Mouse (Mus musculus): Measurements from ENCODE around the gene Dlg1. TPM values are rescaled to one million over a fixed set of nuclear protein-coding genes. Genes with fewer than 3 reads are reported as not detected.

The Dlg1 gene
- polyA plus RNA-seq, 1 experiment from 2014 or later, result 14.4 TPM

GRCm38 (mm10) chr16:31873721-31874120, 210.5 kb downstream of the Dlg1 start:
- no peak overlapping the region for H3K27ac ChIP-seq (replicated peaks)
- no peak overlapping the region for H3K4me3 ChIP-seq
- H3K36me3 ChIP-seq, result peaks cover 3% of the 10 kb centered on the region; the same call in 1 of the 2 replicates
- no peaks in the 10 kb centered on the region for H3K27me3 ChIP-seq
- no peaks in the 10 kb centered on the region for H3K9me3 ChIP-seq
- ATAC-seq (ENCODE audit: low FRiP score, low read depth), result no peak
- no peak overlapping the region for H3K4me2 ChIP-seq
- no peak overlapping the region for H3K9ac ChIP-seq
- 90% methylated on average over 8 of the region's 8 CpGs for WGBS
- H3K4me1 ChIP-seq (replicated peaks), result no peaks in the 10 kb centered on the region; the same call in 1 of the 2 replicates

GRCm38 (mm10) chr16:31875391-31875790, 212.1 kb downstream of the Dlg1 start:
- no peak for ATAC-seq (ENCODE audit: low FRiP score, low read depth)
- H3K9ac ChIP-seq, result no peak overlapping the region
- peaks cover 3% of the 10 kb centered on the region; the same call in 1 of the 2 replicates for H3K36me3 ChIP-seq
- H3K4me1 ChIP-seq (replicated peaks), result no peaks in the 10 kb centered on the region; the same call in 1 of the 2 replicates
- WGBS, result 97% methylated on average over 4 of the region's 4 CpGs
- H3K27me3 ChIP-seq, result no peaks in the 10 kb centered on the region
- no peak overlapping the region for H3K4me2 ChIP-seq
- H3K9me3 ChIP-seq, result no peaks in the 10 kb centered on the region
- H3K4me3 ChIP-seq, result no peak overlapping the region
- no peak overlapping the region for H3K27ac ChIP-seq (replicated peaks)

- no peak overlapping the region for H3K27ac ChIP-seq (replicated peaks)
- H3K4me2 ChIP-seq, result no peak overlapping the region
- H3K27me3 ChIP-seq, result no peaks in the 10 kb centered on the region
- no peaks in the 10 kb centered on the region for H3K9me3 ChIP-seq
- H3K4me3 ChIP-seq, result no peak overlapping the region
- 76% methylated on average over 10 of the region's 10 CpGs for WGBS
- H3K36me3 ChIP-seq, result peaks cover 3% of the 10 kb centered on the region; the same call in 1 of the 2 replicates
- no peak overlapping the region for H3K9ac ChIP-seq
- no peaks in the 10 kb centered on the region; the same call in 1 of the 2 replicates for H3K4me1 ChIP-seq (replicated peaks)
- no peak for ATAC-seq (ENCODE audit: low FRiP score, low read depth)
These were observed 213.1 kb downstream of the Dlg1 start for GRCm38 (mm10) chr16:31876386-31876785.

GRCm38 (mm10) chr16:31878052-31878451, 214.8 kb downstream of the Dlg1 start:
- Histone ChIP-seq H3K4me1 (replicated peaks) (no peaks in the 10 kb centered on the region; the same call in 1 of the 2 replicates), H3K27ac (replicated peaks) (no peak overlapping the region), H3K4me3 (no peak overlapping the region), H3K36me3 (peaks cover 3% of the 10 kb centered on the region; the same call in 1 of the 2 replicates), H3K27me3 (no peaks in the 10 kb centered on the region), H3K4me2 (no peak overlapping the region), H3K9ac (no peak overlapping the region), H3K9me3 (no peaks in the 10 kb centered on the region)
- WGBS, result 59% methylated on average over 6 of the region's 6 CpGs
- ATAC-seq (ENCODE audit: low FRiP score, low read depth), result no peak

- Histone ChIP-seq H3K27me3 (no peaks in the 10 kb centered on the region), H3K4me3 (no peak within 1 kb of the TSS), H3K27ac (replicated peaks) (no peak within 1 kb of the TSS), H3K4me2 (no peak within 1 kb of the TSS), H3K9ac (no peak within 1 kb of the TSS), H3K4me1 (replicated peaks) (peaks cover 3% of the 10 kb centered on the region; the same call in 1 of the 2 replicates), H3K36me3 (peaks cover 3% of the 10 kb centered on the region; the same call in 1 of the 2 replicates), H3K9me3 (no peaks in the 10 kb centered on the region)
- 35% methylated on average over 21 of the region's 21 CpGs for WGBS
- ATAC-seq (ENCODE audit: low FRiP score, low read depth), result 0 out of 2 replicates have a peak, but pooled peaks have one; percentile 57
These were observed 215.5 kb downstream of the Dlg1 start, which contains the start of gene Meltf for GRCm38 (mm10) chr16:31878573-31879257. Gene Meltf, plus strand, starts transcription at chr16:31878810.

GRCm38 (mm10) chr16:31880146-31880840, 217.1 kb downstream of the Dlg1 start:
- no peaks in the 10 kb centered on the region for H3K36me3 ChIP-seq
- no peak for ATAC-seq (ENCODE audit: low FRiP score, low read depth)
- H3K4me2 ChIP-seq, result no peak overlapping the region
- no peaks in the 10 kb centered on the region for H3K9me3 ChIP-seq
- no peak overlapping the region for H3K9ac ChIP-seq
- no peak overlapping the region for H3K27ac ChIP-seq (replicated peaks)
- no peak overlapping the region for H3K4me3 ChIP-seq
- 77% methylated on average over 8 of the region's 8 CpGs for WGBS
- H3K4me1 ChIP-seq (replicated peaks), result peaks cover 11% of the 10 kb centered on the region; the same call in 1 of the 2 replicates
- no peaks in the 10 kb centered on the region for H3K27me3 ChIP-seq

- no peak for ATAC-seq (ENCODE audit: low FRiP score, low read depth)
- no peaks in the 10 kb centered on the region for H3K9me3 ChIP-seq
- no peak overlapping the region for H3K4me2 ChIP-seq
- H3K27ac ChIP-seq (replicated peaks), result no peak overlapping the region
- H3K36me3 ChIP-seq, result no peaks in the 10 kb centered on the region
- H3K9ac ChIP-seq, result no peak overlapping the region
- no peak overlapping the region for H3K4me3 ChIP-seq
- WGBS, result 64% methylated on average over 9 of the region's 9 CpGs
- H3K27me3 ChIP-seq, result no peaks in the 10 kb centered on the region
- peaks cover 11% of the 10 kb centered on the region; the same call in 1 of the 2 replicates for H3K4me1 ChIP-seq (replicated peaks)
These were observed 219.2 kb downstream of the Dlg1 start for GRCm38 (mm10) chr16:31882381-31882908.

GRCm38 (mm10) chr16:31883302-31883701, 220.1 kb downstream of the Dlg1 start:
- ATAC-seq (ENCODE audit: low FRiP score, low read depth), result no peak
- Histone ChIP-seq H3K36me3 (no peaks in the 10 kb centered on the region), H3K27me3 (no peaks in the 10 kb centered on the region), H3K4me3 (no peak overlapping the region), H3K9me3 (no peaks in the 10 kb centered on the region), H3K4me2 (no peak overlapping the region), H3K27ac (replicated peaks) (no peak overlapping the region), H3K4me1 (replicated peaks) (peaks cover 11% of the 10 kb centered on the region; the same call in 1 of the 2 replicates), H3K9ac (no peak overlapping the region)
- WGBS, result 78% methylated on average over 14 of the region's 14 CpGs

GRCm38 (mm10) chr16:31883902-31884301, 220.7 kb downstream of the Dlg1 start:
- no peak for ATAC-seq (ENCODE audit: low FRiP score, low read depth)
- no peak overlapping the region for H3K4me3 ChIP-seq
- no peak overlapping the region for H3K4me2 ChIP-seq
- WGBS, result 39% methylated on average over 4 of the region's 6 CpGs
- no peaks in the 10 kb centered on the region for H3K36me3 ChIP-seq
- peaks cover 11% of the 10 kb centered on the region; the same call in 1 of the 2 replicates for H3K4me1 ChIP-seq (replicated peaks)
- H3K27ac ChIP-seq (replicated peaks), result no peak overlapping the region
- no peaks in the 10 kb centered on the region for H3K27me3 ChIP-seq
- no peak overlapping the region for H3K9ac ChIP-seq
- H3K9me3 ChIP-seq, result no peaks in the 10 kb centered on the region

GRCm38 (mm10) chr16:31890907-31891306, 227.7 kb downstream of the Dlg1 start:
- ATAC-seq (ENCODE audit: low FRiP score, low read depth), result no peak
- H3K27ac ChIP-seq (replicated peaks), result no peak overlapping the region

GRCm38 (mm10) chr16:31893396-31894141, 230.3 kb downstream of the Dlg1 start:
- H3K4me3 ChIP-seq, result no peak overlapping the region
- no peaks in the 10 kb centered on the region for H3K9me3 ChIP-seq
- no peak overlapping the region for H3K9ac ChIP-seq
- no peaks in the 10 kb centered on the region for H3K36me3 ChIP-seq
- WGBS, result 66% methylated on average over 5 of the region's 5 CpGs
- no peak overlapping the region for H3K4me2 ChIP-seq
- H3K27me3 ChIP-seq, result no peaks in the 10 kb centered on the region
- no peak overlapping the region for H3K27ac ChIP-seq (replicated peaks)
- peaks cover 22% of the 10 kb centered on the region for H3K4me1 ChIP-seq (replicated peaks)
- no peak for ATAC-seq (ENCODE audit: low FRiP score, low read depth)

More at GRCm38 (mm10) chr16:31890907-31891306, 227.7 kb downstream of the Dlg1 start:
- Histone ChIP-seq H3K27me3 (no peaks in the 10 kb centered on the region), H3K9me3 (no peaks in the 10 kb centered on the region), H3K9ac (no peak overlapping the region), H3K4me3 (no peak overlapping the region), H3K4me2 (no peak overlapping the region), H3K36me3 (no peaks in the 10 kb centered on the region), H3K4me1 (replicated peaks) (no peaks in the 10 kb centered on the region)
- 51% methylated on average over 7 of the region's 7 CpGs for WGBS
